Mouse (Mus musculus): ENCODE results near the gene Hcn2.

Gene Hcn2

DNA sequence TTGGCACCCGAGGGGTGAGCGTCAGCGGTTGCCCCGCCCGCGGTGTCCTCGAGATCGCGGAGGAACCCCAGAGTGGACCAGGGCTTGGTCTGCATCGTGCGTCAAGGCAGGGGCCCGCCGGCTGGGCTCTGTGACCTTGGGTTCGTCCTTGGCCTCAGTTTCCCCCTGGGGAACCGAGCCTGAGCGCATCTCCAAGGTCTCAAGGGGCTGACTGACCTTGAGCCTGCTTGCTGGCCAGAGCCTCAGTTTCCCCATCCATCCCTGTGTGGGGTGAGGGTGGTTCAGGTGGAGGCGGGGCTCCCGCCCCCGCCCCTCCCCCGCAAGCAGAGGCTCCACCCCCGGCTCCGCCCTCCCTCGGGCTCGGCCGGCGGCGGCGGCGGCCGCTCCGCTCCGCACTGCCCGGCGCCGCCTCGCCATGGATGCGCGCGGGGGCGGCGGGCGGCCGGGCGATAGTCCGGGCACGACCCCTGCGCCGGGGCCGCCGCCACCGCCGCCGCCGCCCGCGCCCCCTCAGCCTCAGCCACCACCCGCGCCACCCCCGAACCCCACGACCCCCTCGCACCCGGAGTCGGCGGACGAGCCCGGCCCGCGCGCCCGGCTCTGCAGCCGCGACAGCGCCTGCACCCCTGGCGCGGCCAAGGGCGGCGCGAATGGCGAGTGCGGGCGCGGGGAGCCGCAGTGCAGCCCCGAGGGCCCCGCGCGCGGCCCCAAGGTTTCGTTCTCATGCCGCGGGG lies at the start of gene Hcn2:
Gene Hcn2, plus strand, starts transcription at position 381 of the 734 bp plus-strand sequence.
- DNase-seq (ENCODE audit: extremely low spot score, low spot score) = no peak

DNA sequence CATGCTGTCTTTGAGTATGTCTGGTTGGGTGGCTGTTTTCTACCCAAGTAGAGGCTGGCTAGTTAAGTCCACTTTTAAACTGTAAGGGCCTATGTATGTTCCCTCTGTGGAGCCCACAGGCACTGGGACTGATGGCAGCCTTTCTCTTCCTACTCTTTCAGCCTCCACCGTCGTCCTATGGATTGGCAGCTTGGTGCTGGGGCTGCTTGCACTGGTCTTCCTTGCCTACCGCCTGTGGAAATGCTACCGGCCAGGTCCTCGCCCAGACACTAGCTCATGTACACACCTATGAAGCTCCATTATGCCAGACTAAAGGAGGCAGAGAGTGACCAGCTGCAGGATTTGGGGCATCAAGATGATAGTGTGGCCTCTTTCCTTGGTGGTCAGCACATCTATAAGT lies 48.4 kb upstream of the Hcn2 start:
- no peak for DNase-seq (ENCODE audit: extremely low spot score, low spot score)

DNA sequence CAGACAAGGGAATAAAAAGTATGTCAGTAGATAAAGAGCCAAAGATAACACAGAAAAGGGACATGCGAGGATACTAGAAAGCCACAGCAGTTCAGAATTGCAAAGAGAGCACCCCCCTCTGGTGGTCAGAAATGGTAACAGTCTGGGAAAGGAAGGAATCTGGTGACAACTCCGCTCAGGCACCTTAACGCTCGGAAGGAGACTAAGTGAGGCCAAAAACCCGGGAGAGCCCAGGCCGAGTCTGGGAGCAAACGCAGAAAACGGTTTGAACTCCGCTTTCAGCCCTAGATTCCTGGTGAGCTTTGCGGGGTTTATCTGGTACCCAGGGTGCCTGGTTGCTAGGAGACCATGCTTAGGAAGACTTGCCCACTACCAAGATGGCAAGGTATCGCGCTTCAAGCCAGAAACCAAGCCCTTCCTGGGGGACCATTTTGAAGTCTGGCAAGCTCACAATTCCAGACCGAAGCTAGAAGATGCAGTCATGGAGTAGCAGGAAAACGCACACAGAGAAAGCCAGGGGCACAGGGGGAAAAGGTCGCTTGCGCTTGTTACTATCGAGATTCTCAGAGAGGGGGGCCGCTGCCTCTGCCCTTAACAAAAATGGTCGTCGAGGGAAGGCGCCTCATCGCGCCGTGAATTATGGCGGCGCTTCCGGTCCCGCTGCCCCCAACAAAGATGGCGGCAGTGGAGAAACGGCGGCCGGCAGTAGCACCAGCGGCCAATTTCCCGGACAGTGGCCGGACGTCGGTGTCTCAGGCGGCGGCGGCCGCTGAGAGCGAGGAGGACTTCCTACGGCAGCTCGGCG lies 47.5 kb upstream of the Hcn2 start, which contains the start of gene Tpgs1:
Gene Tpgs1, plus strand, starts transcription at position 599 of the 805 bp plus-strand sequence.
- DNase-seq (ENCODE audit: extremely low spot score, low spot score) = peak; percentile 97

DNA sequence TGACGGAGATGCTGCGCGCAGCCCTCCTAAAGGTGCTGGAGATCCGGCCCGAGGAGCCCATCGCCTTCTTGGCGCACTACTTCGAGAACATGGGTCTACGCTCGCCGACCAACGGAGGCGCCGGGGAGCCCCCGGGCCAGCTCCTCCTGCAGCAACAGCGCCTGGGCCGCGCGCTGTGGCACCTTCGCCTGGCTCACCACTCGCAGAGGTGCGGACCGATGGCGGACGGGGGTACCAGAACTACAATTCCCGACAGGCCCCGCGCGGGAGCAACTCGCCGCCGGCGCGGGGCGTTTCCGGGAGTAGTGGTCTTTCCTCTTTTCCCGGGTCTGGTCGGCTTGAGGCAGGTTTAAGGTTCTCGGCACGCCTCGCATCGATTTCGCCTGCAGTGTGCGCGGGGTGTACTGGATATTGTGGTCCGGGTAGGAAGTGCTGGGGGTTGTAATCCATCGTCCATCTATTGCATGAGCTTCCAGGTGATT lies 46.8 kb upstream of the Hcn2 start:
- peak; percentile 88 for DNase-seq (ENCODE audit: extremely low spot score, low spot score)

DNA sequence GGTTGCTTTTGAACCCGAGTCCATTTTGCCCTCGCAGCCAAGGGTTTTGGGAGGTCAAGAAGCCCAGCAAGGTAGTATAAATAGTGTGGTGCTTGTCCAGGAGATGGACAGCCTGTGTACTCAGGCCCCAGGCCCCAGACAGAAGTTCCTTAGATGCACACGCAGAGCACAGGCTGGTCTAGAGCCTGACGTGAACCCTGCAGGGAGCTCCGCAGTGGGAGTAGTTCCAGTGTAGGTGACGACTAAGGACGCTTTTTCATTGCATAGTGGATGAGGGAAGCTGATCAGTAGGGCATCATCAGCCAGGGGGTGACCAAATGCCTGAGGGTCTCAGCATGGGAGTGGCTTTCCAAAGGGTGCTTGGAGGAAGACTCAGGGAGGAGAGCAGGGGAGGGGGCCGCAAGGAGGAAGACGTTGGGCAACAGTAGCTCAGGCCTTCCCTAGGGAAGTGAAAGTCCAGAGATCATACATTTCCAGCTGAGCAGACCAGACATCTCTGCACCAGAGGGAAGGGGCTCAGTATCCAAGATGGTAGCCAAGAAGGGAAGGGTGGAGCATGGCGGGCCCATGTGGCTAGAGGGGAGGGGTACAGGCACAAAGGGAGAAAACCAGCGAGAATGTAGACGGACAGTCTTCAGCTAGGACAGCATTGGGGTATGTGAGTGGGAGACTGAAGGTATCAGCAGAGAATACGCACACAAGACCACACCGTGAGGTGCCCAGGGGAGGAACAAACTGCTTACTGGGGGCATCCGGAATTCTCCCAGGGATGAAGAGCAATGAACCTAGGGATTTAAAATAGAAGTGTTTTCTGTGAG lies 46.2 kb upstream of the Hcn2 start:
- no peak for DNase-seq (ENCODE audit: extremely low spot score, low spot score)

DNA sequence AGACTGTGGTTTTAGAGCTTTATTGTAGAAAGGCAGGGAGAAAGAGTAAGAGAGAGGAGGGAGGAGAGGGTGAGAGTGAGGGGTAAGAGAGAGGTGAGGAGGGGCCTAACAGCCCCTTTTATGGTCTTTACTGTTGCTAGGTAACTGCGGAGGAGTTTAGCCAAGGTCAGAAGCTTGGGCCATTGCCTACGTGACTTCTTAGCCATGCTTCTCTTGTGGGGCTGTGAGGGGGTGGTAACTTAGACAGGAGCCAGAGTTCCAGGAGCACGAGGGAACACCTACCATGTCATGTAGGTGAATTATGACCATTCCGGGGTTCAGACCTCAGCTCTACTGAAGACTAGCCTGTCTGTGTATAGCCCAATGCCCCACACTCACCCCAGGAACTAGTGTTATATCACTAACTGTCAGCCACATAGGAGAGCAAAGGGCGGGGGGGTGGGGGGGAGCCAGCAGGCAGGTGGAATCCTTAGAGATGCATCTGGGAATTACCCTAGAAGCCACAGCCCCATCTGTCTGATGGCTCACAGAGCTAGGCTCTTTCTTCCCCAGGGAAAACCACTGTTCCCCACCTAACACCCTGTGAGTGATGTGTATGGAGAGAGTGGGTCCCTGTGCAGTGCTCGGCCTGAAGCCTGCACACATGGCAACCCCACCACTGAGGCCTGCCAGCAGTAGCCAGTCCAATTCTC lies 44.9 kb upstream of the Hcn2 start:
- DNase-seq (ENCODE audit: extremely low spot score, low spot score) = no peak

DNA sequence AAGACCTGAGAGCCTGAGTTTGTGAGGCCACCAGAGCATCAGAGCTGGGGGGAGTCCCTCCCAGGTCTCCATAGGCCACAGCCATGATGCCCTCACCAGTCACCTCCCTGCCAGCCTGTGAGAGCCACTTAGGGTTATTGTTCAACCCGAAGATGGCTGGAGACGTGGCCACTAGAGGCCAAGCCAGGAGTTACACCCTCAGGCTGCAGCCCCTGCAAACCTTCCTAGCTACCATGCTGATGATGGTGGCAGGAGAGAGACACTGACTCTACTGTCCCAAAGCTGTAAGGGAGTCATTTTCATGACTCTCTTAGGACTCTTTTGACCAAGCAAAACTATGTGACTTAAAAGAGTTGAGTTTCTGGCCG lies 44.4 kb upstream of the Hcn2 start:
- no peak for DNase-seq (ENCODE audit: extremely low spot score, low spot score)

DNA sequence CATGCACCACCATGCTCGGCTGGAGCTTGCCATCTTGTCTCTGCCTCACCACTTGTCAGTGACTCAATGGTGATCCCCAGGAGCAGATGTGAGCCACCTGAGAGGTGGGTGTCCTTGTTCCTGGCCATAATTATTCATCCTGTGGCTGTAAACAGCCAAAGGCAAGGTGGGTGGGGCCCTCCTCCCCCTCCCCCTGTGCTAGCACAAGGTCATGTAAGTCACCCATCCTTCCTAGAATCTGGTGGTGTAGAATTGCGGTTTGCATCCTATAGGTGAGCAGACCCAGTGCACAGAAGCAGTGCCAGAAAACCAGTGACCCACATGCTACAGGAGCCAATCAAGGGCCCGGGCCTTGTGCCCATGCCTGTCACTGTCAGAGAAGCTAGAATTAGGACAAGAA lies 43.4 kb upstream of the Hcn2 start:
- DNase-seq (ENCODE audit: extremely low spot score, low spot score) = no peak

DNA sequence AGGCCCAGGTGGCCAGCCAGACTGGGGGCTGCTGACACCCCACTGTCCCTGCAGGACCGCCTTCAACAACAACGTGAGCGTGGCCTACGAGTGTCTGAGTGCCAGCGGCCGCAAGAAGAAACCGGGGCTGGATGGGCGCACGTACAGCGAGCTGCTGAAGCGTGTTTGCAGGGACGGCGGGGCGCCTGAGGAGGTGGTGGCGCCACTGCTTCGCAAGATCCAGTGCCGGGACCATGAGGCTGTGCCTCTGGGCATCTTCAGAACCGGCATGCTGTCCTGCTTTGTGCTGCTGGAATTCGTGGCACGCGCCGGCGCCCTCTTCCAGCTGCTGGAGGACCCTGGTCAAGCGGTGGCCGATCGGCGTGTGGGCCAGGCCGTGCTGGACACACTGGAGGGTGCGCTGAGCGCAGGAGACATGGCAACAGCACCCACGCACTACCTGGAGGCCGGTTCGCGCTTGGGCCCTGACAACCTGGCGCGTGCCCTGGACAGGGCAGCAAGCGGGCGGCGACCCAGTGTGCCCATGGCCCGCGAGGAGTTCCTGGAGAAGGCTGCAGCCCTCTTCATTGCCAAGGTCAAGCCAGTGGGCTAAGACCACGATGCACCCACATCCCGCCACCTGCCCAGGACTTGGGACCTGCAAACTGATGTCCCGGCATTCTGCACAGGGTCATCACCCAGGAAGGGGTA lies 40.9 kb upstream of the Hcn2 start:
- DNase-seq (ENCODE audit: extremely low spot score, low spot score) = no peak

DNA sequence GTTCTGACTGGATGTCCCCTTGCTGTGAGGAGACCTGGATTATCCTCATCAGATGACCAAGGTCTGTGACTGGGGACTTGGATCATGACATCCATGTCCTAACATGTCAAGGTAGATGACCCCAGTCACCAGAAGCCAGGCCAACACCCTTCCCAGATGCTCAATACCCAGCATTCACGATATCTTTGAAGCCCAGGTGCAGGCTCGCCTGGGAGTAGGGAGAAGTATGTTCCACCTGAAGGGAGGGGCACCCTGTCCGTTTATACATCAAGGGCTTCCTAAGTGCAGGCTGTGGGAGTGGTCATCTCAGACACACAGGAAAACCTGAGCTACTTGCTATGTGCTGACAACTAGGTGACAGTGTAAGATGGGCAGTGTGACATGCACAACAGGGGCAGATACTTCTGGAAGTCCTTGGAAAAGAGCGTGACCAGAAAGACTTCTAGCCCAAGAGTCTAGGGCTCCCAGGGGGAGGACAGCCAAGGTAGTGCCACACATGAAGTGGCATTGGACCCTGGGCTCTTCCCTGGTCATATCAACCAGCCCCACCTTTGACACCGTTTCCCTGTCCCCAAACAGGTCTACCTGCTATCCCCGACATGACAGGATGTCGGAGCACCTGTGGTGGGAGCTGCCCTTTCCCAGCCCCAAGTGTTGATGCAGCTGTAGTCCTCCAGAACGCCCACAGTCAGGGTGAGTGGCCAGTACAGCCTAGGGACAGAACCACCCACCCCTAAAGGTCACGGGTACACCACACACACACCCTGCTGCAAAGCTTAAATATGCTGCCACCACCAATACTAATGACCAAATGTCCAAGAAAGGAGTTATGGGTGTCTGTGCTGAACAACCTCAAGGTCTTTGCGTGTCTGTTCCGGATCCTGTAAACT lies 35.6 kb upstream of the Hcn2 start:
- DNase-seq (ENCODE audit: extremely low spot score, low spot score) = no peak

DNA sequence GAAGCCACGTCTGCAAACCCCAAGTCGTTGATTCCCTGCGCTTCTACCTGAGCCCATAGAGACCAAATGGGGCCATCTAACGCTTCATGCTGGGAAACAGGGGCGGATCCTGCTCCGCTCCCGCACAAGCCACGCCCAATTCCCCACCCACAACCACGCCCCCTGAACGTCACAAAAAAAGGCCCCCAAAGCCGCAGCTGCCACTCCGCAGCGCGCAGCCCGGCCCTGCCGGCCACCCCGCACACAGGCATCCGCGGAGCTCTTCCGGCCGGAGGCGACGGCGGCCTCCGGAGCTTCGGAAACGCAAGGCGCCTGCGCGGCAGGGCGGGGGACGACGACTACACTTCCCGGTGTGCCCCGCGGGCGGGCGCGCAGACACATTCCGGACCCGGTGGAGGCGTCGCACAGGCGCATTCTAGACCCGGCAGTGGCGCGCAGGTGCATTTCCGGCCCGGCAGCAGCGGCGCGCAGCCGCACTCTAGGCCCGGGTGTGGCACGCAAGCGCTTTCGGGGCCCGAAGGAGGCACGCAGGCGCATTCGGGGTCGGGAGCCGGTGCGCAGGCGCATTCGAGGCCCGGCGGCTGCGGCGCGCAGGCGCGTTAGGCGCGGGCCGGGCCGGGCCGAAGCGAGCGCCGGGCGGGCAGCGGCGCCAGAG lies 34.7 kb upstream of the Hcn2 start, which contains the start of gene Cdc34:
Gene Cdc34, plus strand, starts transcription at position 605 of the 655 bp plus-strand sequence.
- DNase-seq (ENCODE audit: extremely low spot score, low spot score) = peak; percentile 99

DNA sequence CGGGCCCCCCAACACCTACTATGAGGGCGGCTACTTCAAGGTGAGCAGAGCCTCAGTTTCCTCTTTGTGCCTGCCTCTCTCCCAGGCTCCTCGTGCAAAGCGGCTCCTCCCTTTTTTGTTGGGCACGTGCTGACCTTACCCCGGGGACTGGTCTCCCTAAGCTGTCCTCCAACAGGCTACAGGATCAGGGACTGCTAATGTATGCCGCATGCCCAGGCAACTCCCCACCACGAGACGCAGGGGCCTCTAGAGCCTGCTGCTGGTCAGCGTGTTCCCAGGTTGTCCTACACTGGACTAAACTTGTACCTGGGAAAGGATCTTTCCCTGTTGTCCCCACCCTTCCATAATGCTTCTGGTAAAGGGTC lies 33.9 kb upstream of the Hcn2 start:
- DNase-seq (ENCODE audit: extremely low spot score, low spot score) = no peak

DNA sequence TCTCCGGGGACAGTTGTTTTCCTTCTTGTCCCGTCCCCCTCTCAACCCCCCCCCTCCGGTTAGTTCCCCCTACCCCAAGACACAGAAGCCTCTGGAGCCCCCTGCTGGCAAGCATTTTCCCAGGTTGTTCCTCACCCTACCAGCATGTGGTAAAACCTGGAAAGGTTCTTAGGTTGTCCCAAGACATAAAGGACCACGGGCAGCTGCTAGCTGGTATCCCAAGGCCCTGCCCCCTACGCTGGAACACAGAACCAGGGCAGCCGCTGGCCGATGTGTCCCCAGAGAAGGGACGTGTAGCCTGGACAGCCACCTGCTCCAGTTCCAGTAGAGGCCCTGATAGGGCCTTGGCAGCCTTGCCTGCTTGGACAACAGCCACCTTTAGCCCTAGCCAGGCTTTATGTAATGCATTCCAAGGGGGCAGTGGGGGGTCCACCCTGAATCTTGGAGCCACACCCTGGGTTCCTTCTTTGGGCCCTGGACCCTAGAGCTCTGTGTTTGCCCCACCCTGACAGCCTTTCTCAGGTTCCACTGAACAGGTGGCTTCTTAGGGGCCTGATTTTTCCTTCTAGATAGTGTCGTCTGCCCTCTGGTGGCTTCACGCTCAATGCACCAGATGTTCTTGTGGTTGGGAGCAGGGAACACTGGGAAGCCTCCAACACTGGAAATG lies 33.4 kb upstream of the Hcn2 start:
- DNase-seq (ENCODE audit: extremely low spot score, low spot score) = peak; percentile 53

DNA sequence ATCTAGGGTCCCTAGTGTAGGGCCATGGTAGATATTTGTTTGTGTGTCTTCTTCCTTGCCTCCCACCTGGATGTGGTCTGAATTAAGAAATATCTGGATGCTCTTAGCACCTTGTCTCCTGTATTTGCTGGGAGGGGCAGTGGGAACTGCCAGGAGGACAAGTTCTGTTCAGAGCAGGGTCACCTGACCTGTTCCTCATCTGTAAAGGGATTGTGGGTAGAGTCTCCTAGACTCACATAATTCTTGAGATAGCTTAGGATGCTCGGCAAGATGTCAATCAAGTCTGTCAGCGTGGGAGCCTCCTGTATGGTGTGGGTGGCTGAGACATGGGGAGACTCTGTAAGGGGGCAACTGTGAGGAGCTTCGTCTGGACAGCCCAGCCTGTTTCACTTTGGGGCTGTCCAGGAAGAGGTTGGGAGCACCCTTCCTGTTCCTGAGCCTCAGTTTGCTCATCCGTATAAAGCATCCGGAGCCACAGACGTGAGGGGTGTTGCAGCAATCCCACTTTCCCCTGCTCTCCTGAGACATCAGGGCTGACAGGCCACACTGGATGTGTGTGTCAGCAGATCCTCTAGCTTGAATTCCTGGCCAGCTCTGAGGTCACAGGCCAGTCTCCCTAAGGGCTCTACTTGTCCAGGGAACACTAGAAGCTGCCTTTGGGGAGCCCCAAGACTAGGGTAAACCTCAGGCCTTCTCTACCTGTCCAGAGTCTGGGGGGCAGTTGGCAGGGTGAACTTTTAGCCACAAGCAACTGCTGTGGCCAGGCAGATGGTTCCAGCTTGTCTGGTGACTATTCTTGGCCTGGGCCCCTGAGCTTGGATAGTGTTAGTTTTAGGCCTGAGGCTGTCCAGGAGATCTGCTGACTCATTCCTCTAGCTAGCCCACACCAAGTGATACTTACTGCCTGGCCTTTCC lies 32.5 kb upstream of the Hcn2 start:
- DNase-seq (ENCODE audit: extremely low spot score, low spot score) = no peak

DNA sequence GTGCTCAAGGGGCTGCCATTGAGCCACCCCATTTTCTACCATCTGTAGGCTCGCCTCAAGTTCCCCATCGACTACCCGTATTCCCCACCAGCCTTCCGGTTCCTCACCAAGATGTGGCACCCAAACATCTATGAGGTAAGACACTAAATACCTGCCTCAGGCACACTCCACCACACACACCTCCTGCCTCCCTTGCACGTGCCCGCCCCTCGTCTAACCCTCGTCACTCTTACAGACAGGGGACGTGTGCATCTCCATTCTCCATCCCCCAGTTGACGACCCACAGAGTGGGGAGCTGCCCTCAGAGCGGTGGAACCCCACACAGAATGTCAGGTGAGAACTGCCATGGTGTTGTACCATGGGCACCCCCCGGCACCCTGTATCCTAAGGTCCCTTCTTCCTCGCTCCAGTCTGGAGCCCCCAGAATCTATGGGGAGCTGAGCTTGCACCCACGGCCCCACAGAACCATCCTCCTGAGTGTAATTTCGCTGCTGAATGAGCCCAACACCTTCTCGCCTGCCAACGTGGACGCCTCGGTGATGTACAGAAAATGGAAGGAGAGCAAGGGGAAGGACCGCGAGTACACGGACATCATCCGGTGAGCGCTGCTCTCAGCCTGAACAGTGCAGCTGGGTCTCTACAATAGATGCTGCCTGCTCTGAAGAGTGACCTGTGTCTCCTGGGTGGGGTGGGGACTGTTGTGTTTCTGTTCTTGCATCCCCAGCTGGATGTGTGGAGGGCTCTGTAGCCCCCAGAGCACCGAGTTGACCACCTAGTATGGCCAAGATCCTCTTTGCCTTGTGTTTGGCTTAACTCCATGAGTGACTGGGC lies 31.4 kb upstream of the Hcn2 start:
- no peak for DNase-seq (ENCODE audit: extremely low spot score, low spot score)

DNA sequence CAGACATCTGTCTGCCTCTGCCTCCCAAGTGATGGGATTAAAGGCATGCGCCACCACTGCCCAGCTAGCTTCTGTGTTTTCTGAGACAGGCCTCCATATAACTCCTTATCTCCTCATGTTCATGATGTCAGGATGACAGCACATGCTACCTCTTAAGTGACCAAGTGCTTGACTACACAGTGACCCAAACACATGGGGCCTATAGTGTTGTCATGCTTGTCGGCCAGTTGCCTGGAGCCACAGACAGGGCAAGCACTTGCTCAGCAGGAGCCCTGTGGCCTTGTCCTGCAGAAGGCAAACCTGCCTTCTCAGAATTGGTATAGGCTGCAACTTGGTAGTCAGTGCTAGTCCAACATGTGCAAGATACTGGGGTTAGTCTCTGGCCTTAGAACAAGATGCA lies 30.2 kb upstream of the Hcn2 start:
- no peak for DNase-seq (ENCODE audit: extremely low spot score, low spot score)

DNA sequence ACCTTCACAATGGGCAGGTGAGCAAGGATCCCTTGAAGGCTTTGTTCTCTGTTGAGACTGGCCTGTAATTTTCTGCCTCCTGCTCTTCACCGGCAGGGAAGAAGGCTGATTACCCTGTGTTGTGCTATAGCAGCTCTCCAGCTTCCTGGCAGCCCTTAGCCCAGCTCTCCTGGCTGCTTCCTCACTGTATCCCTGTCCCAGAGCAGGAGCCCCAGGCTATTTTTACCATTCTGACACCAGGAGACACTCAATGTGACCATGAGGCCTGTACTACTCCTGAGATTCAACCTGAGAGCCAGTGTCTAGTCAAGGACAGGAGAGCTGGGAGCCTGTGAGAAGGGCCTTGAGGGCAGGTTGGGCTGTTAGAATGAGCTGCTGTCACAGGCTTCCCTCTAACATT lies 29.7 kb upstream of the Hcn2 start:
- DNase-seq (ENCODE audit: extremely low spot score, low spot score) = no peak
